Mouse (Mus musculus) left cerebral cortex, adult 11 months (tissue): ENCODE results near the gene Olfr992.
"Not testable (repeated sequence)": the region's sequence is repeated elsewhere in the genome, so short reads cannot be mapped to it uniquely, and the experiment has no call there.

Source experiments
- DNase-seq: peaks from one replicate; pipeline ENCODE4 v3.0.0; 2022; ENCODE audit warnings: low spot score

The Olfr992 gene

DNA sequence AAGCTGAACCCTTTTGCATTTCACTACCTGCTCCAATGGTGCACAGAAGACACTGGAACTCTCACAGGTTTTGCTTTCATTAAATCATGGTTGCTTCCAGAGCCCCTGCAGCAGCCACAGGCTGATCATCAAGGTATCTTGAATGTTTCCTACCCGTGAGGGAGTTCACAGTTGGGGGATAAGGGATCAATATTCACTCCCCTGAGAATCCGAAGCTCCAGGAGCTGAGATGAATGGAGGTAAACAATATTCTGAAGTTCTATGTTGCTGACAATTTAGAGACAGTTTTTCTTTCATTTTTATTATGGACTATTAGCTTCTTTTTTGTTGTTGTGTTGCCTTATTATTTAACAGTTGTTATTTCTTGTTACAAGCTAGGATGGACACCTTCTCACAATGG lies at the start of gene Olfr992:
Gene Olfr992 (minus strand): TSS at position 101 of the 400 bp plus-strand sequence.
- no peak for DNase-seq

DNA sequence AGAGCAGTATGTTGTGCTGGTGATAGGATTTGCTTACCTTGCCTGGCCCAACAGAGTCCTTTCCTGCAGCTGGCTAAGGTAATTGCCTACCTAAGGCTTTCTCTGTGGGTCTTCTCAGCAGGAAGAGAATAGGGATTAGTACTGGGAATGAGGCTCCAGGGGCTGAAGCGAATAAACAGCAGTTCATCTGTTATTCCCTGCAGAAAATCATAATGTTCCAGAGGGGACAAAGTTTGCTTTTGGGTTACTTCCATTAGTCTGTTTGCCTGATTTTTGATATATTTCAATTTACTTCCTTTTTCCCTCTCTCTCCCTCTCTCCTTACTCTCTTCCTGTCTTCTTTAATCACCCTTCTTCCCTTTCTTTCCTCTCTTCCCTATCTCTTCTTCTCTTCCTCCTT lies 34.3 kb upstream of the Olfr992 start, which contains the start of gene Olfr995:
Gene Olfr995 (minus strand): TSS at position 101 of the 400 bp plus-strand sequence.
- DNase-seq: no peak

DNA sequence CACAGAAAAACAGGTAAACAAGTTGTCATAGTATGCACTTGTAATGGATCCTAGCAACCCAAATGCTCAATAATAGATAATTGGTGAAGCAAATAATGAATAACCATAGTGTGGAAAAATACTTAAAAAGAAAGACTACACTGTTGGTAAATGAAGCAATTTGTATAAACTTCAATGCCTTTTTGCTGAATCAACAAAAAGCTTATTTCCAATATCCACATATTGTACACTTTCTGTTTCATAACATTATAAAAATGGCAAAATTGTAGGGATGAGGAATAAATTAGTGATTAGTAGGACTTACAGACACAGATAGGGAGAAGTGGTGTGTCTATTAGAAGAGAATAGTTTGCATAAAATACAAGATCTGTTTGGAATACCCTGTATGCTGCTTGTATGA lies 33.3 kb upstream of the Olfr992 start:
- no peak for DNase-seq

DNA sequence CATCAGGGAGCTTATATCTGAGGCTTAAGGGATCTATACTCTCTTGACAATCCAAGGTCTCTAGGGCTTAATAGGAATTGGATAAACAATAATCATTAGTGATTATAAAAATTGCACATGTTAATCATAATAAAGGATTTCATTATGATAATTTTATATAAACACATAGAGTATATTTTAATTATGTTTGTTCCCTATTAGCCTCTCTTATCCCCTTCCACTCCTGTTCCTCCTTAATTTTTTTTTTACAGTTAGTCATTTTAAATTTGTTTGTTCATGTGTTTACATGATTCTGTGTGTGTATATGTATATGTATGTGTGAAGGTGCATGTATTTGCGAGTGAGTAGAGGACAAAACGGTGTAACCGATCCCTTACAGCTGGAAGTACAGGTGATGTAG lies 27.1 kb upstream of the Olfr992 start, which contains the start of gene Olfr994:
Gene Olfr994 (minus strand): TSS at position 101 of the 400 bp plus-strand sequence.
- DNase-seq: no peak

DNA sequence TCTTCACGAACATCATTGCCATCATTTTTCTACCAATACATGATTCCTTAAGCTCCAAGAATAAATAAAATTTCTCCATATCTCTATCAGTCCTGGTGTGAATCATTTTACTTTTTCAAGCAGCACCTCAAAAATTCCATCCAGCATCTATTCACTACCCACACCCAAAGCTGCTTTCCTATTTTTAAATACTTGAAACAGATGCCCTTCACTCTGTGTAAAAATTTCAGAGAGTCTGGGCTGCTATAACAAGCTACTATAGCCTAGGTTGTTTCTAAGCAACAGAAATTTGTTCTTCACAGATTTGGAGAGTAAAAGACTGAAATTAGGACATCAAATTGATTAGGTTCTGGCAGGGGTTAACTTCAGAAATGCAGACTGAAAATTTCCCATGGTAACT lies 16.6 kb upstream of the Olfr992 start:
- peak; percentile 21 for DNase-seq

DNA sequence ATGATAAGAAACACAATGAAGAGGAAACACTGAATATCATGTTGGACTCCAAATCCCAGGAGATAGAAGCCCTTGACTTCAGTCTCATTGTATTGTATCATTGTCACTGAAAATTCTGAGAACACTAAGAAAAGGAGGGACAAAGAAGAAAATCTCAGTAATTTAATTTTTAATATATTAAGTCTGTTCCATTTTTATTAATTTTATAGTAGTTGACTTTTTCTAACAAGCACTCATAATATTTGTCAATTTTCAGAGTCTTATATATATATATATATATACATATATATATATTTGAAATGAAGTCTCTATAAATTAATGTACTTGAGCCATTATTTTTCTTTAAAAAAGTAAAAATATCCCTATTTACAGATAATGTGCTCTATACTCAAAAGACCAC lies 5.5 kb upstream of the Olfr992 start, which contains the start of gene Olfr993:
Gene Olfr993 (minus strand): TSS at position 101 of the 400 bp plus-strand sequence.
- no peak for DNase-seq

DNA sequence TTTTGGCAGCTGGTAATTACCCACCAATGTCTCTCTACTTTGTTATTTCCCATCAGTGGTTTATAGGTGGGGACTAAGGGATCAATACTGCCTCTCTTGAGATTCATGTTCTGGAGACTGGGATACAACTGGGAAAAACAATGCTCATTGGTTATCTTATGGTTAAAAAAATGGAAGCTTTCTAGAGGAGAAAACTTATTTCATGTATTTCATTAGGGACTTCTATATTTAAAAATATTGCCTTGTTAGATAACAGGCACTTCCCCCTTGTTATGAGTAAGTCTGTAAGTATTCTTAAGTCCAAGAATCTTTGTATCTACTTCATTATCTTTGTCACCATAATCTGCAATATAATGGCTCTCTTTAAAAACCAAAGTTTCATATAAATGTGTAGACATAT lies 46.1 kb downstream of the Olfr992 start, which contains the start of gene Olfr988:
Gene Olfr988 (minus strand): TSS at position 101 of the 400 bp plus-strand sequence.
- DNase-seq: not testable (repeated sequence)
